Mouse (Mus musculus): Measurements from ENCODE around the gene Golt1a. TPM values are rescaled to one million over a fixed set of nuclear protein-coding genes. Genes with fewer than 3 reads are reported as not detected.
A peak's percentile ranks its signal among the peaks of the same experiment; 100 is the strongest.

Golt1a gene
- polyA plus RNA-seq, 1 experiment from 2014 or later, result not detected

- H3K4me3 ChIP-seq (ENCODE audit: low read depth, low read length), result no peak overlapping the region
- no peaks in the 10 kb centered on the region for H3K36me3 ChIP-seq (replicated peaks; ENCODE audit: control insufficient read depth, insufficient read depth, low read depth, low read length)
- DNase-seq (ENCODE audit: low spot score) (no peak), ATAC-seq (replicated peaks; ENCODE audit: insufficient number of reproducible peaks, low FRiP score, low TSS enrichment, low read depth) (no peak)
- no peak overlapping the region for H3K9ac ChIP-seq (replicated peaks; ENCODE audit: low read length)
- no peak overlapping the region for H3K4me2 ChIP-seq (ENCODE audit: low read depth, low read length)
- peaks cover 21% of the 10 kb centered on the region for H3K27me3 ChIP-seq (ENCODE audit: control insufficient read depth, insufficient read depth, low read length)
- 40% methylated on average over 2 of the region's 2 CpGs for WGBS
- no peaks in the 10 kb centered on the region for H3K9me3 ChIP-seq (replicated peaks; ENCODE audit: control insufficient read depth, low read length)
- no peak overlapping the region for H3K27ac ChIP-seq (replicated peaks; ENCODE audit: low read depth, low read length)
- peaks cover 9% of the 10 kb centered on the region for H3K4me1 ChIP-seq (ENCODE audit: control insufficient read depth, insufficient read depth, low read length)
These were observed 55.3 kb downstream of the Golt1a start for GRCm38 (mm10) chr1:133364890-133365289.

- H3K4me1 ChIP-seq (ENCODE audit: control insufficient read depth, insufficient read depth, low read length), result peaks cover 9% of the 10 kb centered on the region
- H3K4me2 ChIP-seq (ENCODE audit: low read depth, low read length), result no peak overlapping the region
- no peak for DNase-seq (ENCODE audit: low spot score)
- H3K9ac ChIP-seq (replicated peaks; ENCODE audit: low read length), result no peak overlapping the region
- no peak overlapping the region for H3K27ac ChIP-seq (replicated peaks; ENCODE audit: low read depth, low read length)
- H3K27me3 ChIP-seq (ENCODE audit: control insufficient read depth, insufficient read depth, low read length), result peaks cover 21% of the 10 kb centered on the region
- no peaks in the 10 kb centered on the region for H3K36me3 ChIP-seq (replicated peaks; ENCODE audit: control insufficient read depth, insufficient read depth, low read depth, low read length)
- no peaks in the 10 kb centered on the region for H3K9me3 ChIP-seq (replicated peaks; ENCODE audit: control insufficient read depth, low read length)
- no peak for ATAC-seq (replicated peaks; ENCODE audit: insufficient number of reproducible peaks, low FRiP score, low TSS enrichment, low read depth)
- H3K4me3 ChIP-seq (ENCODE audit: low read depth, low read length), result no peak overlapping the region
- 36% methylated on average over 10 of the region's 10 CpGs for WGBS
These were observed 57.5 kb downstream of the Golt1a start for GRCm38 (mm10) chr1:133366951-133367605.

GRCm38 (mm10) chr1:133367606-133368488 is 58.2 kb downstream of the Golt1a start:
- peak overlapping the region; percentile 18; the same call in 1 of the 2 replicates for H3K9ac ChIP-seq (replicated peaks; ENCODE audit: low read length)
- peaks cover 9% of the 10 kb centered on the region for H3K4me1 ChIP-seq (ENCODE audit: control insufficient read depth, insufficient read depth, low read length)
- no peak overlapping the region for H3K4me3 ChIP-seq (ENCODE audit: low read depth, low read length)
- H3K4me2 ChIP-seq (ENCODE audit: low read depth, low read length), result 0 out of 2 replicates have a peak overlapping the region, but pooled peaks have one; percentile 15
- no peak for DNase-seq (ENCODE audit: low spot score)
- no peaks in the 10 kb centered on the region for H3K9me3 ChIP-seq (replicated peaks; ENCODE audit: control insufficient read depth, low read length)
- WGBS, result 6% methylated on average over 11 of the region's 11 CpGs
- H3K27ac ChIP-seq (replicated peaks; ENCODE audit: low read depth, low read length), result peak overlapping the region; percentile 13; the same call in 1 of the 2 replicates
- no peaks in the 10 kb centered on the region for H3K36me3 ChIP-seq (replicated peaks; ENCODE audit: control insufficient read depth, insufficient read depth, low read depth, low read length)
- ATAC-seq (replicated peaks; ENCODE audit: insufficient number of reproducible peaks, low FRiP score, low TSS enrichment, low read depth), result no peak
- H3K27me3 ChIP-seq (ENCODE audit: control insufficient read depth, insufficient read depth, low read length), result peaks cover 21% of the 10 kb centered on the region

- Histone ChIP-seq H3K4me3 (ENCODE audit: low read depth, low read length) (no peak overlapping the region), H3K9ac (replicated peaks; ENCODE audit: low read length) (no peak overlapping the region), H3K27me3 (ENCODE audit: control insufficient read depth, insufficient read depth, low read length) (peaks cover 19% of the 10 kb centered on the region), H3K4me1 (ENCODE audit: control insufficient read depth, insufficient read depth, low read length) (peaks cover 9% of the 10 kb centered on the region), H3K27ac (replicated peaks; ENCODE audit: low read depth, low read length) (no peak overlapping the region), H3K4me2 (ENCODE audit: low read depth, low read length) (no peak overlapping the region), H3K36me3 (replicated peaks; ENCODE audit: control insufficient read depth, insufficient read depth, low read depth, low read length) (no peaks in the 10 kb centered on the region), H3K9me3 (replicated peaks; ENCODE audit: control insufficient read depth, low read length) (no peaks in the 10 kb centered on the region)
- ATAC-seq (replicated peaks; ENCODE audit: insufficient number of reproducible peaks, low FRiP score, low TSS enrichment, low read depth) (no peak), DNase-seq (ENCODE audit: low spot score) (no peak)
- 54% methylated on average over 10 of the region's 10 CpGs for WGBS
These were observed 59.0 kb downstream of the Golt1a start for GRCm38 (mm10) chr1:133368644-133369043.

- H3K4me2 ChIP-seq (ENCODE audit: low read depth, low read length), result no peak overlapping the region
- DNase-seq (ENCODE audit: low spot score), result no peak
- H3K4me3 ChIP-seq (ENCODE audit: low read depth, low read length), result no peak overlapping the region
- WGBS, result 74% methylated on average over 4 of the region's 4 CpGs
- 0 out of 2 replicates have a peak, but pooled peaks cover 2% of the 10 kb centered on the region for H3K27me3 ChIP-seq (ENCODE audit: control insufficient read depth, insufficient read depth, low read length)
- H3K9me3 ChIP-seq (replicated peaks; ENCODE audit: control insufficient read depth, low read length), result no peaks in the 10 kb centered on the region
- ATAC-seq (replicated peaks; ENCODE audit: insufficient number of reproducible peaks, low FRiP score, low TSS enrichment, low read depth), result no peak
- no peak overlapping the region for H3K9ac ChIP-seq (replicated peaks; ENCODE audit: low read length)
- no peak overlapping the region for H3K27ac ChIP-seq (replicated peaks; ENCODE audit: low read depth, low read length)
- peaks cover 9% of the 10 kb centered on the region for H3K4me1 ChIP-seq (ENCODE audit: control insufficient read depth, insufficient read depth, low read length)
- no peaks in the 10 kb centered on the region for H3K36me3 ChIP-seq (replicated peaks; ENCODE audit: control insufficient read depth, insufficient read depth, low read depth, low read length)
These were observed 60.8 kb downstream of the Golt1a start for GRCm38 (mm10) chr1:133370352-133370751.

GRCm38 (mm10) chr1:133371431-133371830 is 61.8 kb downstream of the Golt1a start:
- H3K27me3 ChIP-seq (ENCODE audit: control insufficient read depth, insufficient read depth, low read length), result no peaks in the 10 kb centered on the region
- no peak overlapping the region for H3K9ac ChIP-seq (replicated peaks; ENCODE audit: low read length)
- H3K4me1 ChIP-seq (ENCODE audit: control insufficient read depth, insufficient read depth, low read length), result peaks cover 9% of the 10 kb centered on the region
- WGBS, result 79% methylated on average over 6 of the region's 6 CpGs
- no peak overlapping the region for H3K27ac ChIP-seq (replicated peaks; ENCODE audit: low read depth, low read length)
- H3K36me3 ChIP-seq (replicated peaks; ENCODE audit: control insufficient read depth, insufficient read depth, low read depth, low read length), result no peaks in the 10 kb centered on the region
- ATAC-seq (replicated peaks; ENCODE audit: insufficient number of reproducible peaks, low FRiP score, low TSS enrichment, low read depth) (no peak), DNase-seq (ENCODE audit: low spot score) (no peak)
- no peaks in the 10 kb centered on the region for H3K9me3 ChIP-seq (replicated peaks; ENCODE audit: control insufficient read depth, low read length)
- H3K4me2 ChIP-seq (ENCODE audit: low read depth, low read length), result no peak overlapping the region
- H3K4me3 ChIP-seq (ENCODE audit: low read depth, low read length), result no peak overlapping the region

- Histone ChIP-seq H3K27ac (replicated peaks; ENCODE audit: low read depth, low read length) (no peak overlapping the region), H3K9ac (replicated peaks; ENCODE audit: low read length) (no peak overlapping the region), H3K4me3 (ENCODE audit: low read depth, low read length) (no peak overlapping the region), H3K36me3 (replicated peaks; ENCODE audit: control insufficient read depth, insufficient read depth, low read depth, low read length) (no peaks in the 10 kb centered on the region), H3K27me3 (ENCODE audit: control insufficient read depth, insufficient read depth, low read length) (no peaks in the 10 kb centered on the region), H3K4me2 (ENCODE audit: low read depth, low read length) (no peak overlapping the region), H3K9me3 (replicated peaks; ENCODE audit: control insufficient read depth, low read length) (no peaks in the 10 kb centered on the region), H3K4me1 (ENCODE audit: control insufficient read depth, insufficient read depth, low read length) (peaks cover 9% of the 10 kb centered on the region)
- DNase-seq (ENCODE audit: low spot score) (no peak), ATAC-seq (replicated peaks; ENCODE audit: insufficient number of reproducible peaks, low FRiP score, low TSS enrichment, low read depth) (no peak)
- WGBS, result 63% methylated on average over 8 of the region's 8 CpGs
These were observed 62.5 kb downstream of the Golt1a start for GRCm38 (mm10) chr1:133372113-133372512.
